Mouse (Mus musculus) layer of hippocampus, postnatal 25 days (tissue): ENCODE measurements around the gene Nfe2l1. TPM values are rescaled to one million over a fixed set of nuclear protein-coding genes. Genes with fewer than 3 reads are reported as not detected.

ENCODE experiments used
- DNase-seq, 2 experiments: peaks; one replicate each; pipeline ENCODE4 v3.0.0; 2022; ENCODE audit warnings: mixed read lengths in 2 of 2, low spot score in 1 of 2; ENCODE audit errors: extremely low spot score in 1 of 2
- total RNA-seq, 2 experiments: library from RNA; stranded (reverse); gene quantifications; 2 replicates each; pipeline ENCODE4 v1.2.3; 2021

Nfe2l1 gene
- total RNA-seq, 2 experiments from 2014 or later, result 215 to 234 TPM

GRCm38 (mm10) chr11:96848694-96849093 is 18.9 kb upstream of the Nfe2l1 start:
- DNase-seq, result no peak

GRCm38 (mm10) chr11:96847240-96847639 is 17.5 kb upstream of the Nfe2l1 start:
- no peak for DNase-seq

- no peak for DNase-seq
Observed at GRCm38 (mm10) chr11:96843627-96844026, 13.9 kb upstream of the Nfe2l1 start.

GRCm38 (mm10) chr11:96840290-96840689 is 10.5 kb upstream of the Nfe2l1 start:
- DNase-seq, result peak in 1 of 2 experiments; percentile 29

- peak in 1 of 2 experiments; percentile 13 for DNase-seq
Observed at GRCm38 (mm10) chr11:96839877-96840276, 10.1 kb upstream of the Nfe2l1 start.

- DNase-seq, result no peak
Observed at GRCm38 (mm10) chr11:96839428-96839827, 9.7 kb upstream of the Nfe2l1 start.

GRCm38 (mm10) chr11:96838341-96838740 is 8.6 kb upstream of the Nfe2l1 start:
- no peak for DNase-seq

GRCm38 (mm10) chr11:96837298-96837697 is 7.5 kb upstream of the Nfe2l1 start:
- no peak for DNase-seq

- DNase-seq, result no peak
Observed at GRCm38 (mm10) chr11:96834127-96834526, 4.4 kb upstream of the Nfe2l1 start.

- no peak for DNase-seq
Observed at GRCm38 (mm10) chr11:96832973-96833372, 3.2 kb upstream of the Nfe2l1 start.

- no peak for DNase-seq
Observed at GRCm38 (mm10) chr11:96832541-96832940, 2.8 kb upstream of the Nfe2l1 start.

GRCm38 (mm10) chr11:96831516-96831915 is 1.7 kb upstream of the Nfe2l1 start:
- DNase-seq, result no peak

- DNase-seq, result no peak
Observed at GRCm38 (mm10) chr11:96830539-96831216, 910 bp upstream of the Nfe2l1 start.

- DNase-seq, result peak; percentile 42 to 53
Observed at GRCm38 (mm10) chr11:96829403-96829812, 360 bp downstream of the Nfe2l1 start.

GRCm38 (mm10) chr11:96828881-96829280 is 887 bp downstream of the Nfe2l1 start:
- no peak for DNase-seq

GRCm38 (mm10) chr11:96827917-96828316 is 1.9 kb downstream of the Nfe2l1 start:
- no peak for DNase-seq

- DNase-seq, result no peak
Observed at GRCm38 (mm10) chr11:96827062-96827581, 2.6 kb downstream of the Nfe2l1 start.

- DNase-seq, result no peak
Observed at GRCm38 (mm10) chr11:96826481-96826880, 3.3 kb downstream of the Nfe2l1 start.

- DNase-seq, result no peak
Observed at GRCm38 (mm10) chr11:96824783-96825495, 4.8 kb downstream of the Nfe2l1 start.

GRCm38 (mm10) chr11:96823880-96824782 is 5.6 kb downstream of the Nfe2l1 start:
- peak; percentile 66 to 71 for DNase-seq

GRCm38 (mm10) chr11:96823471-96823837 is 6.3 kb downstream of the Nfe2l1 start:
- DNase-seq, result no peak
